Mouse (Mus musculus) adrenal gland, postnatal 10 days (tissue): ENCODE data around the gene Pear1. TPM values are rescaled to one million over a fixed set of nuclear protein-coding genes. Genes with fewer than 3 reads are reported as not detected.

Experiments used
- DNase-seq: peaks from one replicate; pipeline ENCODE4 v3.0.0; 2021; ENCODE audit warnings: mixed read lengths
- total RNA-seq, 2 experiments: library from RNA; stranded (reverse); gene quantifications; 2 replicates each; pipeline ENCODE4 v1.2.3; 2021

The Pear1 gene
- total RNA-seq, 2 experiments from 2014 or later = 29.7 to 30.9 TPM

GRCm38 (mm10) chr3:87725396-87726160 lies 98.5 kb downstream of the Pear1 start:
- DNase-seq = no peak

DNA sequence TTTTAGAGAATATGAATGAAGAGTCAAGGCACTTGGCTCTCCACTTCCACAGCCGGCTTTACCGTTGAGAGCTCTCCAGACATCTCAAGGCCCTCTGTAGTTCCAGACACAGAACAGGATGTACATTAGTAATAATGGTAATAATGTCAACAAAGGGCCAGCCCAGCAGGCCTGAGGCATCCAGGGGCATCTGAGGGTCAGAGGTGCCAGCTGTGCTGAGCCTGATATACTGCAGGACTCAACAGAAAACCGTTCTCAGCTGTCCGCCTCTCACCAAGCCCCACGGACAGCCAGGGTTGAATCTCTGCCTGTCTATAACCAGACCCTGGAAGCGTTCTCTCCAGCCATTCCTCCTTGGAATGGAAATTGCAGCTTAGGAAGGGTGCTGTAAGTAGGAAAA lies 99.5 kb downstream of the Pear1 start:
- DNase-seq = no peak

- no peak for DNase-seq
Measured at GRCm38 (mm10) chr3:87718525-87718924, 105.6 kb downstream of the Pear1 start.

Other genes starting within 250 kb of the Pear1 start
- gene Arhgef11, start 206.7 kb downstream of the Pear1 start, total RNA-seq = 10 to 100 TPM; 32.7 to 34.9 TPM
- gene Lrrc71, start 75.7 kb downstream of the Pear1 start, total RNA-seq = under 1 TPM; 0.24 to 0.58 TPM
- gene Ntrk1, start 29.1 kb downstream of the Pear1 start, total RNA-seq = 10 to 100 TPM; 11.6 to 23.6 TPM
- 1 to 10 TPM in 1 of 2 experiments, under 1 TPM in 1; 0.99 to 2.7 TPM for gene Insrr, start 27.4 kb downstream of the Pear1 start, total RNA-seq
- gene Sh2d2a, start 22.4 kb upstream of the Pear1 start, total RNA-seq = 1 to 10 TPM in 1 of 2 experiments, under 1 TPM in 1; 0.61 to 1.1 TPM
- 10 to 100 TPM; 49.9 to 54.9 TPM for gene Prcc, start 61.3 kb upstream of the Pear1 start, total RNA-seq
- 100 to 1,000 TPM; 161 to 162 TPM for gene Hdgf, start 82.0 kb upstream of the Pear1 start, total RNA-seq
- 100 to 1,000 TPM; 104 to 123 TPM for gene Mrpl24, start 95.2 kb upstream of the Pear1 start, total RNA-seq
- gene Isg20l2, start 106.0 kb upstream of the Pear1 start, total RNA-seq = 10 to 100 TPM; 22.9 to 24.3 TPM
- 10 to 100 TPM; 12.4 to 16.3 TPM for gene Rrnad1, start 106.4 kb upstream of the Pear1 start, total RNA-seq
- under 1 TPM; 0.48 to 0.76 TPM for gene Crabp2, start 124.4 kb upstream of the Pear1 start, total RNA-seq
- gene Nes, start 146.8 kb upstream of the Pear1 start, total RNA-seq = 10 to 100 TPM; 17.7 to 23.3 TPM
- gene Bcan, start 175.9 kb upstream of the Pear1 start, total RNA-seq = 10 to 100 TPM; 18.7 to 20.0 TPM
- gene Hapln2, start 203.3 kb upstream of the Pear1 start, total RNA-seq = not detected
- 10 to 100 TPM; 12.1 to 12.4 TPM for gene Gpatch4, start 218.8 kb upstream of the Pear1 start, total RNA-seq
- gene Naxe, start 234.2 kb upstream of the Pear1 start, total RNA-seq = 100 to 1,000 TPM; 140 to 150 TPM